Mouse (Mus musculus) yolk sac, embryonic 10.5 days (tissue): Measurements from ENCODE around the gene Ank2.

ENCODE experiments used
- DNase-seq: peaks from one replicate; pipeline ENCODE4 v3.0.0-alpha.2; 2017; ENCODE audit warnings: low spot score

Gene Ank2

DNA sequence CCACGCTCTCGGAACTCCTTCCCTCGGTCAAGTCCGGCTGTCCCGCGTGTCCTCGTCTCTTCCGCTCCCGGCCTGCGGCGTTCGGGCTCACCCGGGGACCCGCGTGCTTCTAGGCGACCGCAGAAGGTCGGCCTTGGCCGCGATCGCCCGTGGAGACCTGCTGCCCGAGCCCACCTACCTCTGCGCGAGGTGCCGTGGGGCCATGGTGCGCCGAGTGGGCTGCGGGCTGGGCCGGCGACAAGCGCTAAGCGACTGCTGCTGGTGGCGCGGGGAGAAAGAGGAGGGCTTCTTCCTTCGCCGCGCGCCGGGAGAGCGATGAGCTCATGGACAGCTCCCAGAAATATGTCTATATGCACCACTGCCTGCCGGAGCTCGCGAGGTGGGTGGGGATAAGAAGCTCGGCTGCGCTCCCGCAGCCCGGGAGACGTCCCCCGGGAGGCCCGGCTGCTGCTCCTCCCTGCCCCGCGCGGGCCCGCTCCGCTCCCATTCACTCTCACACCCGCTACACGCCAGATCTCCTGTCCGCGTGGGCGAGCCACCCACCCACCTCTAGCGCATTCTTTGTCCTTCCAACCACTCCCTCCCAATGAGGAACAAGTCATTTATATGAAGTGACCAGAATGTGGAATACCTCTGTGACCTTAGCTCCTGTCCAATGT is at the start of gene Ank2:
TSS of gene Ank2 (minus strand) at position 609 of the 659 bp plus-strand sequence.
- DNase-seq = peak; percentile 71

DNA sequence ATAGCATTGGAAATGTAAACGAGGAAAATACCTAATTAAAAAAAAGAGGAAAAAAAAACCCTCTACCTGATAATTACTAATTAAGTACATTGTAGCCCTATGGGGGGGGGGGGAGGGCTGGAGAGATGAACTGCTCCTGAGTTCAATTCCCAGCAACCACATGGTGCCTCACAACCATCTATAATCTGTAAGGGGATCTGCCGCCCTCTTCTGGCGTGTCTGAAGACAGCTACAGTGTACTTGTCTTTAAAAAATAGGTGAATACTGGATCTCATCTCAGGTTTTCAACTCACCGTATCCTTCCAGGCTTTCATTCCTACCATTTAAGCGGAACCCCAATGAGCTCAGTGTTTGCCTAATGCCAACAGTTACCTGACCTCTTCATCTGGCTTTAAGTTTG is 48.7 kb upstream of the Ank2 start:
- no peak for DNase-seq

DNA sequence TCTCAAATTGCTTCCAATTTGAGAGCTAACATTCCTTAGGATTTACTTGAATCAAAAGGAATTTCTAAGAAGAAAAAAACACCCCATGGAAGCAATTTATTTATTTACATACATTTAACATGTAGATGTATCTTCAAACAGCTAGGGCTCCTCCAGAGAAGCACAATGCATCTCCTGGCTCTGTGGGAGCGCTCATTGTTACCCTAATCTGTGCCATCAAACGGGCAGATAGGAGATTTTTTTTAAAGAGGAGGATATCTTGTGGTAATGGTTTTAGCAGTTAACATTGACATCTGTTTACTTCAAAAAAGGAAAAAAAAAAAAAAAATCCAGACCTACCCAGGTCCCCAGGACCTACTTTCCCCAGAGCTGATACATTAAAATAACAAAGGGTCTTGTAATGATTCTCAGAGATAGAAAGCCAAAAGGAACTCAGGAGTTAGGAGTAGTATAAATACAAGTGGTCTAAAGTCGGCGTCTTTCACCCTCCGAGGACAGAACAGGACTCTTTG is 45.5 kb upstream of the Ank2 start:
- DNase-seq = no peak

DNA sequence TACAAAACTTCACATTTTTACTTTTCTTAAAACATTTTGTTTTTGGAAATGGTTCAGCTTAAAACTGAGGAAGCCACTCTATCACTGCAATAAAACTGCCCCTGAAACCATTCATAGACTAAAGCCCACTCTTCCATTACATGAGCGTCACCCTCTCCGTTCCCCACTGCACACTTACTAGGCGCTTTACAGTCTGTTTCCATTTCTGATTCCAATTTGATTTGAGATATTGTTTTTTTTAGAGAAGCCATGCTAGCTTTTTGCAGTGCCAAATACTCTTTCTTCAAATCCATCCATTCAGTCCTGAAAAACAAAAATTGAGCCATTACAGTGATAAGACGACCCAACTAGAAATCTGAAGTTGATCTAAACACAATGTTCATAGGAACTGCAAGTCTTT is 44.8 kb upstream of the Ank2 start:
- DNase-seq = no peak

- DNase-seq = no peak
Observed at GRCm38 (mm10) chr3:127539193-127539592, 40.0 kb upstream of the Ank2 start.

DNA sequence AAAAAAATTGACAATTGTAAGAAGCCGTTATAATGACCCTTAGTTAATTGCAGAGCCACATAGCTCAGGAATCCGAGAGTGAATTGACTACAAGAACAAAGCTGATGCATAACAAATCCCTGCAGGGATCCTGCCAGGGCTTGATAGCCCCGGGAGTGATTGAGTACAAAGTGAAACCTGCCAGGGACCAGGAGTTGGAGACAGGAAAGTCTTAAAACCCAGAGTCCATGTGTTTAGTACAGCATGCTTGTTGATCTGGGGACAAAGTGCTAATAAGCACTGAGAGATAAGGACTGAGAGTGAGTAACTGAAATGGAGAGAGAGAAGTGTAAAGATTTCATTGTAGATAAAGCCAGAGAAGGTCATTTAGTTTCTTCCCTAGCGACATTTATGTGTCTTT is 31.1 kb upstream of the Ank2 start:
- peak; percentile 3 for DNase-seq

GRCm38 (mm10) chr3:127529824-127530223 is 30.7 kb upstream of the Ank2 start:
- DNase-seq = no peak

- no peak for DNase-seq
Observed at GRCm38 (mm10) chr3:127529210-127529609, 30.1 kb upstream of the Ank2 start.

DNA sequence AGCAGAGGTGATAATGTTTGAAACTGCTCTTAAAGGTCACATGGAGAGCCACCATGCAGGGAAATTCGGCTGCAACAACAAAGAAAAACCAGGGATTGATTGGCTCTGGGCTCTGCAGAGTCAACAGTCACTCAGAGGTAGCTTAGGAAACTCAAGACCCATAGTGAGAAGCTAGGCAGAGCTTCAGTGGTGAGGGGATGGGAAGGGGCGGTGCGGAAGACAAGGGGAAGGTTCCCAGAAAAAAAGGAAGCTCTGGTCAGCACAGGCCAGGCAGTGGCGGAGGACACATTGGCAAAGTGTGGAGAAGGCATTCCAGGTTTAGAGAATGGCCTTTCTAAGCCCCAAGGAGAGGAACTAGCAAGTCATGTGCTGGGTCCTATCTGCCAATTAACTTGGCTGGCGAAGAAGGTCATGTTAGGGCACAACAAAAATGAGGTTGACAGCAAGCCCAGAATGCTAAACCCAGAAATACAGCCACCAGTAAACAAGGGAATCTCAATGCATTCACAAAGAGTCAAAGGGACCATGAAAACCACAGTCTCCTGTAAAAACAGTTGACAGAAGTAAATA is 28.4 kb upstream of the Ank2 start:
- no peak for DNase-seq

GRCm38 (mm10) chr3:127525188-127525819 is 26.2 kb upstream of the Ank2 start:
- no peak for DNase-seq

- DNase-seq = no peak
Observed at GRCm38 (mm10) chr3:127521156-127521555, 22.0 kb upstream of the Ank2 start.

- DNase-seq = no peak
Observed at GRCm38 (mm10) chr3:127520300-127520699, 21.1 kb upstream of the Ank2 start.

GRCm38 (mm10) chr3:127515251-127515650 is 16.1 kb upstream of the Ank2 start:
- no peak for DNase-seq

DNA sequence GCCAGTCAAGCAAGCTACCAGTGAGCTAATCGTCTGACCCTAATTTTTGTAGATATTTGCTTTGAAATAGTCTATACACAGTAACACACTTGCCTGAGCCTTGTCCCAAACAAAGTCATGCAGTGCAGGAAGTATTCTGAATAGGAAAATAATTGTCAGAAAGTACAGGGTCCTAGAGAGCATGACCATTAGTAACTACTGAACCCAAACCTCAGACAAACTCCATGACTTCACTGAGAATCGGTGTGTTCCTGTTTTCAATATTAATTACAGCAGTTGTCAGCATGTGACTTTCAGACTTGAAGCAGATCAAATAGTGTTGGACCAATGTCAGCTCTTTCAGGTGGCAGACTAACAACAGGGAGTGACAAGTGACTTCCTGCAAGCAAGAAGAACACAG is 14.5 kb upstream of the Ank2 start:
- no peak for DNase-seq

GRCm38 (mm10) chr3:127512794-127513335 is 13.7 kb upstream of the Ank2 start:
- DNase-seq = no peak

GRCm38 (mm10) chr3:127511786-127512746 is 12.9 kb upstream of the Ank2 start:
- DNase-seq = no peak

DNA sequence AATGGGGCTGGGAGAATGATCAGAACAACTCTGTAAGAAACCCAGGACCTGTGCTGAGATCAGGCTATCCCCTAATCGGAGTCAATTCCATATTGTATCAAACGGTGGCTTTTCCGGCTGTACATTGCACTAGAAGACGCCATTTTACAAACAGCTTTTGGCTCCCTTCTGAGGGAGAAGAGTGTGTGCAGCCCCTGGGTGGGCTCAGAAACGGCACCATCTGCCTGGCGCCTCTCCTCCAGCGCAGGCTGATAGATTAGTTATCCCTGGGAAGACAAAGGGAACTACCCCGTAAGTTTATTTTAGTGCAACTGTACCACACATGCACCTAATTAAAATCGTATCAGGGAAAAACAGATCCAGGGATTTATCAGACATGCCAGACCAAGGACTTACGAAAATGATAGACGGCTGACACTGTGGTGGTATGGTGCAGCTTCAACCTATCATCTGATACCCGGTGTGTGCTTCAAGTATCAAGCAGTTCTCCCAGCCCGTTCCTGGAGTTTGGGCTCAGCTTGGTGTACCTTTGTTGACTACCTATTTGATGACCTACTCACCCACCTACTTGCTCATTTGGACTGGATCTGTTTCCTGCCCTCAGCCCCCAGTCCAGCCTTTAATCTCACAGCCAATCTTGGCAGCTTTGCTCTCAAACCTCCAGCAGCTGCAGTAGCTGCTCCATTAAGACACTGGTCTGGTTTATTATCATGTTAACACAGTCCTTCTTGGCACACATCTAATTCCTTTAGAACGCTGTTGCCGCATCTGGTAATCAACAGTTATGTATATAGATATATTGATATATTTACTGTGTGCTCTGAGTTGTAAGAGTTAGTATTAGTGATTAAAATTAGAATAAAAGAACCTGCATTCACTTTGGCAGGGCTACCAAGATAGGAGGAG is 9.0 kb upstream of the Ank2 start:
- no peak for DNase-seq

- DNase-seq = peak; percentile 20
Observed at GRCm38 (mm10) chr3:127498197-127498741, 881 bp downstream of the Ank2 start.

GRCm38 (mm10) chr3:127492663-127493062 is 6.5 kb downstream of the Ank2 start:
- no peak for DNase-seq

DNA sequence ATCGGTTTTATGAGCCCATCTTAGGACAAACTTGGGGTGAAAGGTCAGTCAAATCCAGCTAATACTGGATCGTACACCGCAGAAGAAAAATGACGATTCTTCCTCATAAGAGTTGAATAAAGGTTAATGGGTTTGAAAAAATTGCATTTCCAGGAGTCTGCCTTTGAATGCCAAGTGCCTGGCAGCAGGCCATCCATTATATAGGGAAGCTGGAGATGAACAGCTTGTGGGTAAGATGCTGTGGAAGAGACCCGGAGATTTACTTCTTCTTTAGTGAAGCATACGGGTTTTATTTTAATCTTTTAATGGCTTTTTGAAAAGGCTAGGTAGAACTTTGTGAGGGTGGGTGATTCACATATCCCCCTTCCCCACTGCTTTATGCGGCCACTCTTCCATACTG is 11.8 kb downstream of the Ank2 start:
- DNase-seq = no peak

GRCm38 (mm10) chr3:127485174-127485573 is 14.0 kb downstream of the Ank2 start:
- no peak for DNase-seq
